Mouse (Mus musculus): ENCODE measurements around the gene Dkkl1. TPM values are rescaled to one million over a fixed set of nuclear protein-coding genes. Genes with fewer than 3 reads are reported as not detected.
A peak's percentile ranks its signal among the peaks of the same experiment; 100 is the strongest.

Dkkl1 gene
- polyA plus RNA-seq, 1 experiment from 2014 or later = 15.6 TPM

DNA sequence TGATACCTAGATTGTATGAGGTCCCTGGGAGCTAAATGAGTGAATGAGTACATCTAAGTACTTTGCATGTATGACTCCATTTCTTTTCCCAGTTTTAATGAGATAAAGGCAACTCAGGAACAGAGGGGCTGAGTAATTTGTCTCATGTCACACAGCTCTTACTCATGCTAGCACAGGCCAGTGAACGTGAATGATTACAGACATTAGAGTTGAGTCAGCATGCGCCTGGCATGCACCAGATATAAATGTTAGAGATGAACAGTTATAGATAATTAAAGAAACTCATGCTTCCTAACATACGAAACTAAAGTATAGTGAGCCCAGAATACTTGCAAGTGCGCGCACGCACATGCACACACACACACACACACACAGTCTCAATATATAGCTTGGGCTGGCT lies 21.8 kb downstream of the Dkkl1 start:
- WGBS = 91% methylated on average over 6 of the region's 6 CpGs
- no peak overlapping the region for H3K4me3 ChIP-seq (replicated peaks)
- H3K36me3 ChIP-seq = no peaks in the 10 kb centered on the region

DNA sequence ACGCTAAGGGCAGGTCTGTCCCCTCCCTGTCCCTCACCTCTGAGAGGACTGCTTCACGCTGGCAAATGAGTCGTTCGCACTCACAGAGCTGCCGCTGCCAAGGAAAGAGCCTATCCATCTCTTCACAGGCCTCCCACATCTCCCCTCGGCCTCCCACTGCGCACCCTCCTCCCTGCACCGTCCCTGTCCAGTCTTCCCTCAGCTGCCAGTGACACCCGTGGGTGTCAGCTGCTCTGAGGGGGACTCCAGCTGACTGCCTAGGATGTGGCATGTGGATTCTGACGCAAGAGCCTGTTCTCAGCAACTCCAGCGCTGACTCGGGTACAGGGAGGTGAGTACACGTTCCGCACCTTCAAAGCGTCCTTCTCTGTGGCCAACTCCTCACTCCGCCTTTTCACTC lies 22.3 kb downstream of the Dkkl1 start:
- Histone ChIP-seq H3K27me3 (replicated peaks) (peaks cover 37% of the 10 kb centered on the region), H3K4me1 (no peaks in the 10 kb centered on the region), H3K4me2 (no peak overlapping the region), H3K4me3 (replicated peaks) (no peak overlapping the region), H3K9me3 (replicated peaks) (no peaks in the 10 kb centered on the region), H3K27ac (replicated peaks) (no peak overlapping the region), H3K9ac (replicated peaks) (no peak overlapping the region), H3K36me3 (no peaks in the 10 kb centered on the region)
- ATAC-seq (ENCODE audit: low FRiP score) = no peak
- WGBS = 59% methylated on average over 16 of the region's 16 CpGs

More for the DNA sequence above, 21.8 kb downstream of the Dkkl1 start:
- H3K9ac ChIP-seq (replicated peaks) = no peak overlapping the region
- peaks cover 31% of the 10 kb centered on the region for H3K27me3 ChIP-seq (replicated peaks)
- no peak overlapping the region for H3K27ac ChIP-seq (replicated peaks)
- no peaks in the 10 kb centered on the region for H3K4me1 ChIP-seq
- ATAC-seq (ENCODE audit: low FRiP score) = no peak
- no peaks in the 10 kb centered on the region for H3K9me3 ChIP-seq (replicated peaks)
- no peak overlapping the region for H3K4me2 ChIP-seq

DNA sequence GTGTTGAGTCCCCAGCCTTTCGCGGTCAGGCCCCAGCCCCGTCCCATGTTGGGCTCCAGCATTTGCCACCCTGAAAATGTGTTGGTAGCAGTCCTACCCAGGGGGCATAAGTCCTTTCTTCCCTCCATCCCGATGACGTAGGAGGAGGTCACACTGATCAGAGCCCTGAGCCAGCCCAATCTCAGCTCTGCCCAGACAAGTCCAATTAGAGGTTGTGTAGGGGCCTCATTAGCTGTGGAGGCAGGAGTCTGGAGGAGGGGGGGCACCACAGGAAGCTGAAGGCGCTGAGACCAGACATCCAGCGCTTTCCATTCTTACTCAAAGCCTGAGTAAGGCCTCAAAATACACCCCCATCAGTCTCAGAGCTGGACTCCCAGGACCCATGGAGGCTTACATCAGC lies 26.0 kb downstream of the Dkkl1 start:
- no peaks in the 10 kb centered on the region for H3K9me3 ChIP-seq (replicated peaks)
- no peak for ATAC-seq (ENCODE audit: low FRiP score)
- peaks cover 20% of the 10 kb centered on the region for H3K4me1 ChIP-seq
- H3K36me3 ChIP-seq = no peaks in the 10 kb centered on the region
- no peak overlapping the region for H3K4me2 ChIP-seq
- no peak overlapping the region for H3K27ac ChIP-seq (replicated peaks)
- no peak overlapping the region for H3K9ac ChIP-seq (replicated peaks)
- WGBS = 71% methylated on average over 7 of the region's 7 CpGs
- peaks cover 74% of the 10 kb centered on the region for H3K27me3 ChIP-seq (replicated peaks)
- no peak overlapping the region for H3K4me3 ChIP-seq (replicated peaks)

DNA sequence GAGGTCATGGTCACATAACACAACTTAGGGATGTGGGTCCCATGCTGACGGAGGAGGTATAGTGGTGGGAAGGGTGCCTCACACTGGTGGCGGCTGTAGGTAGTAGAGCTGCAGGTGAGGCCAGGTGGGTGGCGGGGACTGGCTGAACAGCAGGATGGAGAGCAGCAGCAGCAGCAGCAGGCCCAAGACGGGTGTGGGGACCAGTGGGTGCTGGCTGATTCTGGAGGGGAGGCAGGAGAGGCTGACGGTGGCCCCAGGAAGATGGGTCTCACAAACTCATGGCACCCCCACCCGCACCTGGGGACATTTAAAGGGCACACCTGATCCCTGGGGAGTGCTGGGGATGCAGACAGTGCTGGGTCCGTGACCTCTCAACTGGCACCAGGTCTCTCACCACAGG lies 28.3 kb downstream of the Dkkl1 start:
- no peak for ATAC-seq (ENCODE audit: low FRiP score)
- Histone ChIP-seq H3K9me3 (replicated peaks) (no peaks in the 10 kb centered on the region), H3K4me2 (no peak overlapping the region), H3K27ac (replicated peaks) (no peak overlapping the region), H3K27me3 (replicated peaks) (peaks cover 83% of the 10 kb centered on the region), H3K9ac (replicated peaks) (no peak overlapping the region), H3K36me3 (no peaks in the 10 kb centered on the region), H3K4me3 (replicated peaks) (no peak overlapping the region), H3K4me1 (peaks cover 20% of the 10 kb centered on the region)
- WGBS = 66% methylated on average over 7 of the region's 7 CpGs

DNA sequence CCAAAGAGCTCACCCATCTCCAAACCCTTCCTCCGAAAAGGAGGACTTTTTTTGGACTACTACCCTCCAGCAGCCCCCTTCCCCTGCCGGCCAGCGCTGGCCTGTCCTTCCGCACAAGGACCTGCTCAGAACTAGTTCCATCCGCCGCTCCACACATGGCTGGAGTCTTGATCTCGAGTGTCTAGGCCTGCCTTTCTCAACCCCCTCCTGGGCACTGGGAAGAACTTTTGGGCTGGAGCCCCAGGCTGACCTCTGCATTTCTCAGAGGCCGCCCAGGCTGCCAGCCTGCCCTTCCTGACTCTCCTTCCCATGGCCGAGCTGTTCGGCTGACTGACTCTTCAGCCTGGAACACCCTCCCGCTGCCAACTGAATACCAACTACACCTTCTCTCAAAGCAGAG lies 29.3 kb downstream of the Dkkl1 start:
- Histone ChIP-seq H3K9me3 (replicated peaks) (no peaks in the 10 kb centered on the region), H3K27ac (replicated peaks) (no peak overlapping the region), H3K27me3 (replicated peaks) (peaks cover 91% of the 10 kb centered on the region), H3K9ac (replicated peaks) (no peak overlapping the region), H3K36me3 (no peaks in the 10 kb centered on the region), H3K4me2 (peak overlapping the region; percentile 68), H3K4me1 (peaks cover 20% of the 10 kb centered on the region), H3K4me3 (replicated peaks) (peak overlapping the region; percentile 38)
- no peak; the same call in 1 of the 2 replicates for ATAC-seq (ENCODE audit: low FRiP score)
- 16% methylated on average over 11 of the region's 11 CpGs for WGBS

DNA sequence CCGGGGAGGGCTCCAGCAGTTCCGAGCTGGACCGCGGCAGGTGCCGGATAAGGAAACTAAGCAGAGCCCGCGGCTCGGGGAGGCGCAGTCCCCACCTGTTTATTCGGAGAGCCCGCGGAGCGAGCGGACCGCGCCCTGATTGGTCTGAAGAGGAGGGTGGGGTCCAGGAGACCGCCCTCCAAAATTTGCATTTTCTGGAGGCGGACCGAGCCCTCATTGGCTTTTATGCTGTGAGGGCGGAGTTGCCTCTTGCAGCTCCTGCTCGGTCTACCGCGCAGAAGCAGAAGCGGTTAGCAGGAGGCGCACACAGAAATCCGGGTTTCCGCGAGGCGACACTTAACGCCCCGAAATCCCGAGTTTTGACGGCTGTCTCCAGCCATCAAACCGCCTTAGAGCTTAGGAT lies 29.7 kb downstream of the Dkkl1 start:
- Histone ChIP-seq H3K4me3 (replicated peaks) (peak overlapping the region; percentile 38), H3K36me3 (no peaks in the 10 kb centered on the region), H3K27ac (replicated peaks) (no peak overlapping the region), H3K27me3 (replicated peaks) (peaks cover 95% of the 10 kb centered on the region), H3K9me3 (replicated peaks) (no peaks in the 10 kb centered on the region), H3K4me2 (peak overlapping the region; percentile 68), H3K4me1 (peaks cover 20% of the 10 kb centered on the region), H3K9ac (replicated peaks) (no peak overlapping the region)
- under 1% methylated on average over 34 of the region's 34 CpGs for WGBS
- peak; percentile 86 for ATAC-seq (ENCODE audit: low FRiP score)

DNA sequence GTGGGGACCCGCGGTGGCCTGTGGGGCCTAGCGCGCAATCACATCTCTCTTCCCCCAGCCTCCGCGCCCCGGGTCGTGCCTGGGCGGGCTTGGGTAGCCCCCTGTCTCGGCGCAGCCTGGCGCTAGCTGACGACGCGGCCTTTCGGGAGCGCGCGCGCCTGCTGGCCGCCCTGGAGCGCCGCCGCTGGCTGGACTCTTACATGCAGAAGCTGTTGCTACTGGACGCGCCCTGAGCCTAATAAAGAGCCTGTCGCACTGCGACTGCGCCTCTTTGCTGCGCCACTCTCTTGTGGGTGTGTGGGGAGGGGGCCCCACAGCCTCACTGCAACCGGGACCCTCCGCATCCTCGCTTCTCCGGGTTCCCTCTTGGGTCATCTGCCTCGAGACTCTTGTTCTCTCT lies 30.4 kb downstream of the Dkkl1 start:
- no peak for ATAC-seq (ENCODE audit: low FRiP score)

DNA sequence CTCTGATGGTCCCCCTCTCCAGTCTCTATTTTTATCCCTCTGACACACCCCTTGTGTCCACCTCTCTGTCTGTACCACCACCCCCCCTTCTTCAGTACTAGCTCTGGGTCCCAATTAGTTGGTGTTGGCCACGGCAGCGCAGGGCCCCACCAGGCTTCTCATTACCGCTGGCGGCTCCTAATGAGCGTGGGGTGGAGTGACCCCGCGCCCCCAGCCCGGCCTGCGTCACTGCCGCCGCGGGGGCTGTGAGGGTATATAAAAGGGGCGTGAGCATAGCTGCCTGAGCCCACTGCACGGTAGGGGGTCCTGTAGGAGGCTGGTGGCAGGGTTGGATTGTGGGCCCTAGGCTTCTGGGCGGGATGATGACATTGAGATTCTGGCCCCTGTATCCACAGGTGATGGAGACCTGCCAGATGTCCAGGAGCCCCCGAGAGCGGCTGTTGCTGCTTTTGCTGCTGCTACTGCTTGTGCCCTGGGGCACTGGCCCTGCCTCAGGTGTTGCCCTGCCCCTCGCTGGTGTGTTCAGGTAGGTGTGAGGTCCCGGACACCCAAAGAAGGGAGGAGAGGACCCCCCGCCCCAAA lies 31.0 kb downstream of the Dkkl1 start, which contains the start of gene Pth2:
Pth2 (plus strand) TSS at position 100 of the 582 bp plus-strand sequence.
- Histone ChIP-seq H3K4me2 (peak within 1 kb of the TSS; percentile 68), H3K4me1 (peaks cover 26% of the 10 kb centered on the region), H3K36me3 (no peaks in the 10 kb centered on the region), H3K27ac (replicated peaks) (no peak within 1 kb of the TSS), H3K9me3 (replicated peaks) (no peaks in the 10 kb centered on the region), H3K9ac (replicated peaks) (no peak within 1 kb of the TSS; the same call in 1 of the 2 replicates), H3K27me3 (replicated peaks) (peaks cover 97% of the 10 kb centered on the region), H3K4me3 (replicated peaks) (peak within 1 kb of the TSS; percentile 38)
- 9% methylated on average over 20 of the region's 20 CpGs for WGBS
- no peak for ATAC-seq (ENCODE audit: low FRiP score)

More for the DNA sequence above, 30.4 kb downstream of the Dkkl1 start:
- Histone ChIP-seq H3K27ac (replicated peaks) (no peak overlapping the region), H3K9ac (replicated peaks) (no peak overlapping the region; the same call in 1 of the 2 replicates), H3K4me3 (replicated peaks) (peak overlapping the region; percentile 38), H3K36me3 (no peaks in the 10 kb centered on the region), H3K27me3 (replicated peaks) (peaks cover 95% of the 10 kb centered on the region), H3K4me2 (peak overlapping the region; percentile 68), H3K4me1 (peaks cover 21% of the 10 kb centered on the region), H3K9me3 (replicated peaks) (no peaks in the 10 kb centered on the region)
- WGBS = 2% methylated on average over 35 of the region's 35 CpGs

DNA sequence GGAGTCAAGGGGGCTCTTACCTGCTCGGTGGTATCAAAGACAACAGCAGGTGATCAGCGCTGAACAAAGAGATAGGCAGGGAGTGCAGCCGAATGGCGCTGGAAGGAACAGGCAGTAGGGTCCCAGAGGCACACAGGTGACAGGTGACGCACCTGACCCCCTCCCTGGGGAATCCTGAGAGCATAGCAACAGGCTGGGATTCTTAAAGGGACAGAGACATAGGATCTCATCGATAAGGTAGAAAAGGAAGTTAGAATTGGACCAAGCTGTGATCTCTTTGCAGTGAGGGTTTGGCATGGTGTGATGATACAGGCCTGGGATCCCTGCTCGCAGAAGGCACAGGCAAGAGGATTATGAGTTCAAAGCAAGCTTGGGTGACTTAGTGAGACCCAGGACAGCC lies 32.5 kb downstream of the Dkkl1 start, which contains the start of gene Gfy:
Gfy (minus strand) TSS at position 101 of the 400 bp plus-strand sequence.
- H3K4me1 ChIP-seq = peaks cover 34% of the 10 kb centered on the region
- no peaks in the 10 kb centered on the region for H3K9me3 ChIP-seq (replicated peaks)
- H3K4me3 ChIP-seq (replicated peaks) = no peak within 1 kb of the TSS
- ATAC-seq (ENCODE audit: low FRiP score) = no peak
- no peak within 1 kb of the TSS for H3K27ac ChIP-seq (replicated peaks)
- H3K36me3 ChIP-seq = no peaks in the 10 kb centered on the region
- no peak within 1 kb of the TSS for H3K4me2 ChIP-seq
- no peak within 1 kb of the TSS for H3K9ac ChIP-seq (replicated peaks)
- peaks cover 99% of the 10 kb centered on the region for H3K27me3 ChIP-seq (replicated peaks)
- 32% methylated on average over 7 of the region's 7 CpGs for WGBS

DNA sequence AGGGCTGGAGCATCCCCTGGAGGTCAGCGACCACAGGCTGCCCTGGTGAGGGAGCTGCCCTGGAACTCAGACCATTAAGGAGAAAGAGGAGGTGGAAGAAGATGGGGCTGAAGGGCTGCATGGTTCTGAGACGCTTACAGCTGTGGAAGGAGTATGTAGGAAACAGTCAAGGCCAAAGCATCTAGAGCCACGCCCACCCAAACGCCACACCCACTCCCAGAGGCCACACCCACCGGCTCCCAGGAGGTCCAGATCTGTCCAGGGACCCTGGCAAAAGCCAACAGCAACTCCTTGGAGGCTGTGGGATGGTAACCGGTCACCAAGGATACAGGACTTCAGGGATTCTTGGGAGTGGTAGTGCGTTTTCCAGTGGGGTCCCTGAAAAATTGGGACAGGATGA lies 33.4 kb downstream of the Dkkl1 start:
- WGBS = 19% methylated on average over 7 of the region's 7 CpGs

DNA sequence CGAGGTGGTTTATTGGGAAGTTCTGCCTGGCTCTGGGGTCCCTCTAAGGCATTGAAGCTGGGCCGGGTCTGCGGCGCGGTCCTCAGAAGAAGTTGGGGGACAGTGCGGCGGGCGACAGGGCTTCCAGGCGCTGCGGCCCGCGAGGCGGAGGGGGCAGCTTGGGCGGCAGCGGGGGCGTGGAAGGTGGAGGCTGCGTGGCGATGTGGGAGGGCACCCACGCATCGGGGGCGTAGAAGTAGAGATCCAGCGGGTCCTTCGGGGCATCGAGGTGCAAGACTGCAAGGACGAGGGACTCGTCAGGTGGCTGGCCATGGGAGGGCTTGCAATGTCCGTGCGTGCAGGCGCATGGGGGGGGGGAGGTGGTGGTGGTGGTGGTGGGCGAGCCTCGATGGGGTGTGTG lies 35.6 kb downstream of the Dkkl1 start:
- no peaks in the 10 kb centered on the region for H3K36me3 ChIP-seq
- WGBS = 2% methylated on average over 31 of the region's 31 CpGs
- peak overlapping the region; percentile 17 for H3K4me3 ChIP-seq (replicated peaks)
- H3K4me1 ChIP-seq = peaks cover 19% of the 10 kb centered on the region
- peaks cover 88% of the 10 kb centered on the region for H3K27me3 ChIP-seq (replicated peaks)
- no peak for ATAC-seq (ENCODE audit: low FRiP score)
- no peak overlapping the region for H3K9ac ChIP-seq (replicated peaks)
- H3K4me2 ChIP-seq = peak overlapping the region; percentile 46
- no peak overlapping the region for H3K27ac ChIP-seq (replicated peaks)
- no peaks in the 10 kb centered on the region for H3K9me3 ChIP-seq (replicated peaks)

More for the DNA sequence above, 33.4 kb downstream of the Dkkl1 start:
- Histone ChIP-seq H3K4me3 (replicated peaks) (no peak overlapping the region), H3K9ac (replicated peaks) (no peak overlapping the region), H3K4me2 (no peak overlapping the region), H3K4me1 (peaks cover 34% of the 10 kb centered on the region), H3K9me3 (replicated peaks) (no peaks in the 10 kb centered on the region), H3K36me3 (no peaks in the 10 kb centered on the region), H3K27me3 (replicated peaks) (peaks cover 98% of the 10 kb centered on the region), H3K27ac (replicated peaks) (no peak overlapping the region)
- ATAC-seq (ENCODE audit: low FRiP score) = no peak

DNA sequence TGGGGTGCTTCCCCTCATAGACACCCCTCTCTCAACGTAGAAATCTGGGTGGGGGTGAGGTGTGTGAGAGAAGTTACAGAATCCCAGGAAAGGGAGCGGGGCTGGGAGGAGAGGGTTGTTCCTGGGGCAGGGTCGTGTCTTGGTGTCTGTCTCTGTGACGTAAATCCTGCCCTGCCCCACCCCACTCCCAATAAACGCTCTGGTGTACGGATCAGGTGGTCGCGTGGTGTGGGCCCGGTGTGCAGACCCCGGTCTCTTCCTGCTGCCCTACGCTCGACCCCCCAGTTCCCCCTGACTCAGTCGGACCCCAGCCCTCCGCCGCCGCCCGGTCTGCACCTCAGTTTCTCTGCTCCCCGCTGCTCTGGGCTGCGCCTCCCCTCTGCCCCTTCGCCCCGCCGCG lies 36.0 kb downstream of the Dkkl1 start:
- Histone ChIP-seq H3K27ac (replicated peaks) (no peak overlapping the region), H3K36me3 (no peaks in the 10 kb centered on the region), H3K27me3 (replicated peaks) (peaks cover 88% of the 10 kb centered on the region), H3K4me2 (peak overlapping the region; percentile 46), H3K4me3 (replicated peaks) (peak overlapping the region; percentile 17), H3K9me3 (replicated peaks) (no peaks in the 10 kb centered on the region), H3K9ac (replicated peaks) (no peak overlapping the region), H3K4me1 (peaks cover 15% of the 10 kb centered on the region)
- WGBS = 1% methylated on average over 22 of the region's 23 CpGs
- ATAC-seq (ENCODE audit: low FRiP score) = no peak
